Mouse (Mus musculus): ENCODE measurements around the gene Nfix. TPM values are rescaled to one million over a fixed set of nuclear protein-coding genes. Genes with fewer than 3 reads are reported as not detected.
A peak's percentile ranks its signal among the peaks of the same experiment; 100 is the strongest.

Nfix gene
- polyA plus RNA-seq, 1 experiment, result 46.8 TPM

- DNase-seq (ENCODE audit: low read depth), result peak; percentile 90
- no peak for TF ChIP-seq POLR2A (IDR thresholded peaks at IDR 0.05; ENCODE audit: borderline replicate concordance, extremely low read depth, insufficient read depth, insufficient read length, poor library complexity, severe bottlenecking)
- TF ChIP-seq CTCF (IDR thresholded peaks at IDR 0.05; ENCODE audit: borderline replicate concordance, extremely low read depth, insufficient read depth, insufficient read length), result peak; percentile 83
Observed at GRCm38 (mm10) chr8:84704356-84704755, 95.8 kb downstream of the Nfix start.

DNA sequence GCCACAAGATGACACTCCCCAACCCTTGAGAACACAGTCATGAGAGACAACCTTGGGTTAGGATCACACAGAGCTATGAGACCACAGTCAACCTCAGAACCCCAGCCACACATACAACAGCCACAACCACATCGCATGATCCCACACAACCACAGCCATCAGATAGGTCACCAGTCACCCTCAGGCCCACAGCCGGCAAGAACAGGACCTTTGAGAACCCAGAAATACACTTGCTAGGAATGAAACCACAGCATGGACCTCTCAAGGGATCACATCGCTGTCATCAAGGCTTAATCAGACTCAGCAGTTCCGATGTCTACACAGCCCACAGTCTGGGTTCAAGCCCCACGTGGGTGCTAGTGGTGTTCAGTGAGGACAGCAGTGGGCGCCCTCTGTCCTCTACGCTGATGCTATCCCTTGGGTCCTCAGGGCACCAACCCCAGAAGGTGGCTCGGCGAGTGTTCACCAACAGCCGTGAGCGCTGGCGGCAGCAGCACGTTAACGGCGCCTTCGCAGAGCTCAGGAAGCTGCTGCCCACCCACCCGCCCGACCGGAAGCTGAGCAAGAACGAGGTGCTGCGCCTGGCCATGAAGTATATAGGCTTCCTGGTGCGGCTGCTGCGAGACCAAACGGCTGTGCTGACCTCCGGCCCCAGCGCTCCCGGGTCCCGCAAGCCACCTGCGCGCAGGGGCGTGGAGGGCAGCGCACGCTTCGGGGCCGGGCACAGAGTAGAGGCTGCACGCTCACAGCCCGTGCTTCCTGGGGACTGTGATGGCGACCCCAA, 96.5 kb downstream of the Nfix start:
- DNase-seq (ENCODE audit: low read depth), result no peak
- TF ChIP-seq POLR2A (IDR thresholded peaks at IDR 0.05; ENCODE audit: borderline replicate concordance, extremely low read depth, insufficient read depth, insufficient read length, poor library complexity, severe bottlenecking), result no peak
- no peak for TF ChIP-seq CTCF (IDR thresholded peaks at IDR 0.05; ENCODE audit: borderline replicate concordance, extremely low read depth, insufficient read depth, insufficient read length)

DNA sequence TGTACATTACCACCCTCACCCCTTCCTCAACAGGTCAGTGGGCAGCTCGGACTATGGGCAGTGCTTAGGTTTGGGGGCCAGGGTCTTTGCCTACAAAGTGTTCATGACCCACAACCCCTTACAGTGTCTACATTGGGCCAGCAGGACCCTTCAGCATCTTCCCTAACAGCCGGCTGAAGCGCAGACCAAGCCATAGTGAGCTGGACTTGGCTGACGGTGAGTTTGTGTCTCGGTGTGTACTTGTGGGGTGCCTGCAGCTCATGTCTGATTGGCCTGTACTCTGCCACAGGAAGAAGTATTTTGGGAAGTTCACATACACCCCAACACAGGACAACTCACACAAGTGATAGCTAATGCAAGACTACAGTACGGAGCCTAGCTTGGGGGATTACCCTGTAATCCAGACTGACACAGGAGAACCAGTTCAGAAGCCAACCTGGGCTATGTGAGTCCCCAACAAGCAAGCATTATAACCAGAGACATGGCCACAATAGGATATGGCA, 97.1 kb downstream of the Nfix start:
- no peak for DNase-seq (ENCODE audit: low read depth)
- TF ChIP-seq POLR2A (IDR thresholded peaks at IDR 0.05; ENCODE audit: borderline replicate concordance, extremely low read depth, insufficient read depth, insufficient read length, poor library complexity, severe bottlenecking), result no peak
- no peak for TF ChIP-seq CTCF (IDR thresholded peaks at IDR 0.05; ENCODE audit: borderline replicate concordance, extremely low read depth, insufficient read depth, insufficient read length)

- no peak for TF ChIP-seq POLR2A (IDR thresholded peaks at IDR 0.05; ENCODE audit: borderline replicate concordance, extremely low read depth, insufficient read depth, insufficient read length, poor library complexity, severe bottlenecking)
- no peak for TF ChIP-seq CTCF (IDR thresholded peaks at IDR 0.05; ENCODE audit: borderline replicate concordance, extremely low read depth, insufficient read depth, insufficient read length)
- no peak for DNase-seq (ENCODE audit: low read depth)
Observed at GRCm38 (mm10) chr8:84702561-84702960, 97.6 kb downstream of the Nfix start.

GRCm38 (mm10) chr8:84700941-84701911, 98.9 kb downstream of the Nfix start, which contains the start of gene Lyl1:
Gene Lyl1, plus strand, starts transcription at chr8:84701457.
- TF ChIP-seq POLR2A (IDR thresholded peaks at IDR 0.05; ENCODE audit: borderline replicate concordance, extremely low read depth, insufficient read depth, insufficient read length, poor library complexity, severe bottlenecking), result no peak
- no peak for TF ChIP-seq CTCF (IDR thresholded peaks at IDR 0.05; ENCODE audit: borderline replicate concordance, extremely low read depth, insufficient read depth, insufficient read length)
- peak; percentile 51 for DNase-seq (ENCODE audit: low read depth)

GRCm38 (mm10) chr8:84700526-84700925, 99.6 kb downstream of the Nfix start:
- DNase-seq (ENCODE audit: low read depth), result no peak
- no peak for TF ChIP-seq CTCF (IDR thresholded peaks at IDR 0.05; ENCODE audit: borderline replicate concordance, extremely low read depth, insufficient read depth, insufficient read length)
- no peak for TF ChIP-seq POLR2A (IDR thresholded peaks at IDR 0.05; ENCODE audit: borderline replicate concordance, extremely low read depth, insufficient read depth, insufficient read length, poor library complexity, severe bottlenecking)

- no peak for TF ChIP-seq POLR2A (IDR thresholded peaks at IDR 0.05; ENCODE audit: borderline replicate concordance, extremely low read depth, insufficient read depth, insufficient read length, poor library complexity, severe bottlenecking)
- TF ChIP-seq CTCF (IDR thresholded peaks at IDR 0.05; ENCODE audit: borderline replicate concordance, extremely low read depth, insufficient read depth, insufficient read length), result peak; percentile 80
- peak; percentile 81 for DNase-seq (ENCODE audit: low read depth)
Observed at GRCm38 (mm10) chr8:84699861-84700322, 100.3 kb downstream of the Nfix start.

DNA sequence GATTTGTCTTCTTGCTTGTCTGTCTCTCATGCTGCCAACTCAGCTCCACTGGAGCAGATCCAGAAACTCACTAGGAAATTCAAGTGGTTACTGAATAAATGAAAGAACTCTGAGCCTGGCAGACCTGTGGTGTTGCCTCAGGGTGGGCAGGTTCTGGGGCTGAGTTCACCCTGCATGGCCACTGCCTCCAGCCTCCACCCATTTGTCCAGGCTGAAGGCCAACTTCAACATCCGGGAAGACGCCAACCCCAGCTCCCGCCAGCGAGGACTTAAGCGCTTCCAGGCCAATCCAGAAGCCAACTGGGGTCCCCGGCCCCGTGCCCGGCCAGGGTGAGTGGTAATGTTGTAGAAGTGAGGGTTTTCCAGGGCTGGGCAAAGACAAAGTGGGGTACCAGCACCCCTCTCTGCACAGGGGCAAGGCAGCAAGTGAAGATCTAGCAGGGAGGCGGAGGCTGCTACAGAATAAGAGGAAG, 101.2 kb downstream of the Nfix start:
- DNase-seq (ENCODE audit: low read depth), result peak; percentile 39
- TF ChIP-seq POLR2A (IDR thresholded peaks at IDR 0.05; ENCODE audit: borderline replicate concordance, extremely low read depth, insufficient read depth, insufficient read length, poor library complexity, severe bottlenecking) (no peak), CTCF (IDR thresholded peaks at IDR 0.05; ENCODE audit: borderline replicate concordance, extremely low read depth, insufficient read depth, insufficient read length) (no peak)

- no peak for DNase-seq (ENCODE audit: low read depth)
- no peak for TF ChIP-seq POLR2A (IDR thresholded peaks at IDR 0.05; ENCODE audit: borderline replicate concordance, extremely low read depth, insufficient read depth, insufficient read length, poor library complexity, severe bottlenecking)
- no peak for TF ChIP-seq CTCF (IDR thresholded peaks at IDR 0.05; ENCODE audit: borderline replicate concordance, extremely low read depth, insufficient read depth, insufficient read length)
Observed at GRCm38 (mm10) chr8:84698288-84698687, 101.9 kb downstream of the Nfix start.

DNA sequence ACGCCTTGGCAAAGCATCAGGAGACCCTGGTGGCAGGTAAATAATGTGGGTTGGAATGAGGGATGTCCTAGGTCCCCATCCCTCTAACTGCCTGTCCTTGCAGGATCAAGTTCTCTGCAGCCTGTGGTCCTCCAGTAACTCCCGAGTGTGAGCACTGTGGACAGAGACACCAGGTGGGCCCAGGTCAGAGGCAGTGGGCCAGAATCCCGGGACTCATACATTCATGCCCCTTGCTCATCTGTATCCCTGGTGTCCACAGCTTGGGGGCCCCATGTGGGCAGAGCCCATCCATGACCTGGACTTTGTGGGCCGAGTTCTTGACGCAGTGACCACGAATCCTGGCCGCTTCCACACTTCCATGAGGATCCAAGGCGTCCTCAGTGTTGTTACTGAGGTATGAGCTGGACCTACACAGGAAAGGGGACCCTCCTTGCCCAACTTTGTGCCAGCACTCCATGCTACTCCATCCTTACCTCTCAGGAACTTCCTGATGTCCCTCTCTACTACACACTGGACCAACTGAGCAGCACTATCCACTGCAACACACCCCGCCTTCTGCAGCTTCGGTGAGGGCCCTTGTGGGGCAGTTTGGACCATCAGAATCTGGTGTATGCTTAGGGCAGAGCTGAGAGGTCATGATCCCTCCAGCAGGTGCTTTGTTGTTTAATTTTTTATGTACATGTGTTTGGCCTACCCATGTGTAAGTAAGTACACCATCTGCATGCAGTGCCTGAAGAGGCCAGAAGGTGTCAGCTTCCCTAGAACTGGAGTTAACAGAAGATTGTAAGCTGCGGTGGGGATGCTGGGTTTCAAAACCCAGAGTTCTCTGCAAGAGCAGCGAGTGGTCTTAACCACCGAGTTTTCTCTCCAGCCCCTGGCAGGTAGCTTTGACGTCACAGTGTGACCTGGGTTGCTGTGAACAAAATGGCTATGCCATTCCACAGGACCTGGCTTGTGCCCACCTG, 102.7 kb downstream of the Nfix start:
- DNase-seq (ENCODE audit: low read depth), result peak; percentile 73

More for the DNA sequence above, 102.7 kb downstream of the Nfix start:
- TF ChIP-seq POLR2A (IDR thresholded peaks at IDR 0.05; ENCODE audit: borderline replicate concordance, extremely low read depth, insufficient read depth, insufficient read length, poor library complexity, severe bottlenecking) (no peak), CTCF (IDR thresholded peaks at IDR 0.05; ENCODE audit: borderline replicate concordance, extremely low read depth, insufficient read depth, insufficient read length) (peak; percentile 56; the same call in 1 of the 2 replicates)

Data from brain, embryonic 14.5 days (tissue).